19 mouse cellular contexts compared by ENCODE assay signal in genomic region chr10:19291474-19291873, GRCm38 (mm10).
"Had no signal": no experiment of that assay in that cellular context is flagged by ENCODE, and none has a peak within 500 bp of the region (broad histone marks: within the 10 kb centered on the region; RNA-seq: fewer than 3 reads in every experiment).

No protein-coding gene starts in this region.

- H3K4me1 ChIP-seq: lung, embryonic 15.5 days; megakaryocyte, embryonic 14.5 days; midbrain, embryonic 13.5 days; midbrain, embryonic 15.5 days; neural tube, embryonic 12.5 days had no signal

- H3K4me3 ChIP-seq: lung, embryonic 15.5 days; megakaryocyte, embryonic 14.5 days; midbrain, embryonic 13.5 days; midbrain, embryonic 15.5 days; neural tube, embryonic 12.5 days had no signal

- H3K9ac ChIP-seq: liver, embryonic 14.5 days; lung, embryonic 15.5 days; midbrain, embryonic 13.5 days; midbrain, embryonic 15.5 days; neural tube, embryonic 12.5 days had no signal

- H3K27ac ChIP-seq: liver, embryonic 14.5 days; lung, embryonic 15.5 days; macrophage; midbrain, embryonic 13.5 days; midbrain, embryonic 15.5 days; neural tube, embryonic 12.5 days had no signal

- H3K9me3 ChIP-seq: lung, embryonic 15.5 days; megakaryocyte, embryonic 14.5 days; midbrain, embryonic 13.5 days; midbrain, embryonic 15.5 days; neural tube, embryonic 12.5 days had no signal

- H3K36me3 ChIP-seq: lung, embryonic 15.5 days; midbrain, embryonic 13.5 days; midbrain, embryonic 15.5 days; neural tube, embryonic 12.5 days had no signal

- ATAC-seq: lung, postnatal 0 days; midbrain, embryonic 13.5 days; midbrain, embryonic 15.5 days had no signal

- H3K4me2 ChIP-seq: lung, embryonic 15.5 days; midbrain, embryonic 11.5 days; midbrain, embryonic 13.5 days; midbrain, embryonic 15.5 days; neural tube, embryonic 12.5 days had no signal

- DNase-seq: lung, adult 18-20 months; lung, postnatal 14 days; retina, postnatal 1 day; right cerebral cortex, adult 18-20 months; right cerebral cortex, postnatal 25 days; right cerebral cortex, postnatal 4 days; spleen, adult 18-20 months; thymus, adult 18-20 months; thymus, postnatal 14 days; thymus, postnatal 36 days had no signal

- H3K27me3 ChIP-seq: lung, embryonic 15.5 days; megakaryocyte, embryonic 14.5 days; midbrain, embryonic 13.5 days; midbrain, embryonic 15.5 days had no signal
